9 mouse cellular contexts compared by ENCODE assay signal in the genomic region with DNA sequence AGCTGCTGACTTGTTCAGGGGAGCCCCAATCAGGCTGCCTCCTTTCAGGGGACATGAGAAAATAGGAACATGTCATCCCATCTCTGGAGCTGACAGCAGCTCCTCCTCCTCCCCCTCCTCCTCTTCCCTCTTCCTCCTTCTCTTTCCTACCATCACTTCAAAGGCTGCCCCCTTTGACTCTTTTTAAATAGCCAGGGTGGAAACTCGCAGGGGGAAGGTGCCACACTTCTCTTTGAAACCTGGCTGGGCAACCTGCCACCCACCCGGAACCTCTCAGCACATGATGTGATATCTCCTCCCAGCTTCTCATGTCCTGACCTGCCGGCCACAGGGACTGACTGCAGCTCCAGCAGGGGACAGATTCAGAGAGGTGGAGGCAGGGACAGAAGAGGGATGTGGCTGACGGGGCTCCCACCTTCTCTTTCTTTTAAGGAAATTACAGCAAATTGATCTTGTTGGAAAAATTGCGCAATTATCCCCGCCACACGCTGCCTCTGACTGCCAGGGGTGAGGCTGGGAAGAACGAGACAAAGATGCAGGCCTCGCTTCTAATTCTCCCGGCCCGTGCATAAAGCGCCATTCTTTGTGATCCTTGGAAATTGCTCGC.
DNase-seq lines count a peak whose midpoint lies in the region; ATAC-seq and TF ChIP-seq lines count a peak whose summit lies in the region.
"Had no signal": no experiment of that assay in that cellular context is flagged by ENCODE, and none has a peak within 500 bp of the region (broad histone marks: within the 10 kb centered on the region; RNA-seq: fewer than 3 reads in every experiment).

No protein-coding gene starts in this region.

- DNase-seq in left cerebral cortex, postnatal 4 days, result peak; percentile 13
- DNase-seq in left cerebral cortex, postnatal 10 days (ENCODE audit: extremely low spot score in 1 of 2, low spot score in 2 of 2), result no peak
- peak; percentile 41 for DNase-seq in embryonic facial prominence, embryonic 14.5 days (ENCODE audit: low spot score)
- DNase-seq in forebrain, postnatal 0 days, result peak; percentile 34
- no peak for DNase-seq in gastrocnemius, postnatal 14 days
- DNase-seq in testis, postnatal 10 days (ENCODE audit: low spot score), result no peak

- no peak overlapping the region for H3K9ac ChIP-seq in embryonic facial prominence, embryonic 14.5 days (ENCODE audit: low read depth, low read length)
- H3K9ac ChIP-seq in forebrain, postnatal 0 days, result 0 out of 2 replicates have a peak overlapping the region, but pooled peaks have one; percentile 10
- H3K9ac ChIP-seq in neural tube, embryonic 13.5 days, result peak overlapping the region; percentile 27; the same call in 1 of the 2 replicates
- H3K9ac ChIP-seq: lung, embryonic 15.5 days had no signal

- TF ChIP-seq CTCF in forebrain, postnatal 0 days (IDR thresholded peaks at IDR 0.05; ENCODE audit: low read depth), result no peak

- peak; percentile 72 for ATAC-seq in embryonic facial prominence, embryonic 14.5 days (ENCODE audit: low read depth)
- ATAC-seq in forebrain, postnatal 0 days, result peak; percentile 66
- 0 out of 2 replicates have a peak, but pooled peaks have one; percentile 41 for ATAC-seq in neural tube, embryonic 13.5 days (ENCODE audit: low read depth)
- ATAC-seq: inflammation-experienced regulatory T-cells, adult 6 months had no signal

- no peaks in the 10 kb centered on the region for H3K27me3 ChIP-seq in embryonic facial prominence, embryonic 14.5 days (replicated peaks; ENCODE audit: control insufficient read depth, insufficient read depth, low read length)
- no peaks in the 10 kb centered on the region for H3K27me3 ChIP-seq in forebrain, postnatal 0 days (ENCODE audit: insufficient read depth, low read length)
- peaks cover 5% of the 10 kb centered on the region; the same call in 1 of the 2 replicates for H3K27me3 ChIP-seq in neural tube, embryonic 13.5 days
- H3K27me3 ChIP-seq: lung, embryonic 15.5 days had no signal

- H3K9me3 ChIP-seq in embryonic facial prominence, embryonic 14.5 days (ENCODE audit: control insufficient read depth, low read length), result no peaks in the 10 kb centered on the region
- no peaks in the 10 kb centered on the region for H3K9me3 ChIP-seq in forebrain, postnatal 0 days (ENCODE audit: low read length)
- no peaks in the 10 kb centered on the region for H3K9me3 ChIP-seq in neural tube, embryonic 13.5 days
- H3K9me3 ChIP-seq: lung, embryonic 15.5 days had no signal

- no peaks in the 10 kb centered on the region for H3K36me3 ChIP-seq in embryonic facial prominence, embryonic 14.5 days (ENCODE audit: control insufficient read depth, insufficient read depth, low read length)
- H3K36me3 ChIP-seq in forebrain, postnatal 0 days (ENCODE audit: insufficient read depth), result no peaks in the 10 kb centered on the region
- no peaks in the 10 kb centered on the region for H3K36me3 ChIP-seq in neural tube, embryonic 13.5 days
- H3K36me3 ChIP-seq: lung, embryonic 15.5 days had no signal

- no peak overlapping the region for H3K4me2 ChIP-seq in embryonic facial prominence, embryonic 14.5 days (ENCODE audit: low read depth, low read length)
- H3K4me2 ChIP-seq in forebrain, postnatal 0 days (ENCODE audit: low read depth), result peak overlapping the region; percentile 2; the same call in 1 of the 2 replicates
- H3K4me2 ChIP-seq in neural tube, embryonic 13.5 days, result peak overlapping the region; percentile 10; the same call in 1 of the 2 replicates
- H3K4me2 ChIP-seq: lung, embryonic 15.5 days had no signal

- H3K27ac ChIP-seq in embryonic facial prominence, embryonic 14.5 days (replicated peaks; ENCODE audit: low read depth, low read length), result no peak overlapping the region
- peak overlapping the region; percentile 64 for H3K27ac ChIP-seq in forebrain, postnatal 0 days (ENCODE audit: low read depth, low read length)
- 0 out of 2 replicates have a peak overlapping the region, but pooled peaks have one; percentile 2 for H3K27ac ChIP-seq in neural tube, embryonic 13.5 days (replicated peaks)
- H3K27ac ChIP-seq: lung, embryonic 15.5 days had no signal

- intact Hi-C loops in left cerebral cortex, postnatal 4 days (cut with DNase I), result no loop called here
- intact Hi-C loops in left cerebral cortex, postnatal 10 days (cut with DNase I), result no loop called here
- intact Hi-C loops in gastrocnemius, postnatal 14 days (cut with DNase I; ENCODE audit: low total_unique reads), result no loop called here

- WGBS in embryonic facial prominence, embryonic 14.5 days, result 24% methylated on average over 13 of the region's 13 CpGs
- WGBS in forebrain, postnatal 0 days, result 9% methylated on average over 13 of the region's 13 CpGs
- WGBS in neural tube, embryonic 13.5 days, result 9% methylated on average over 13 of the region's 13 CpGs

- peaks cover 8% of the 10 kb centered on the region for H3K4me1 ChIP-seq in embryonic facial prominence, embryonic 14.5 days (ENCODE audit: control insufficient read depth, insufficient read depth, low read length)
- peaks cover 9% of the 10 kb centered on the region; the same call in 1 of the 2 replicates for H3K4me1 ChIP-seq in forebrain, postnatal 0 days (ENCODE audit: insufficient read depth)
- peaks cover 12% of the 10 kb centered on the region for H3K4me1 ChIP-seq in neural tube, embryonic 13.5 days (replicated peaks)

- no peak overlapping the region for H3K4me3 ChIP-seq in embryonic facial prominence, embryonic 14.5 days (ENCODE audit: low read depth, low read length)
- H3K4me3 ChIP-seq in forebrain, postnatal 0 days (ENCODE audit: low read depth, low read length), result no peak overlapping the region
- no peak overlapping the region for H3K4me3 ChIP-seq in neural tube, embryonic 13.5 days
- H3K4me3 ChIP-seq: lung, embryonic 15.5 days had no signal

Comparison
In these comparisons a context has a peak if more than half of its experiments do, and no peak if none do; other contexts are left out.
1. DNase-seq: peak in left cerebral cortex, postnatal 4 days (single experiment), embryonic facial prominence, embryonic 14.5 days (single experiment) and forebrain, postnatal 0 days (single experiment); none in left cerebral cortex, postnatal 10 days (0 of 2), gastrocnemius, postnatal 14 days (single experiment) and testis, postnatal 10 days (single experiment).
2. Peak in every context shown above with its lines, with median percentiles within 50 percentile points of each other: ATAC-seq.